8 mouse cellular contexts compared by ENCODE assay signal in genomic region chr11:101468263-101468688, GRCm38 (mm10). TPM values are rescaled to one million over a fixed set of nuclear protein-coding genes. Genes with fewer than 3 reads are reported as not detected.
DNase-seq lines count a peak whose midpoint lies in the region; ATAC-seq lines count a peak whose summit lies in the region.

No protein-coding gene starts in this region.

- no peaks in the 10 kb centered on the region for H3K9me3 ChIP-seq in intestine, embryonic 14.5 days (ENCODE audit: control insufficient read depth, low read length)
- no peaks in the 10 kb centered on the region for H3K9me3 ChIP-seq in neural tube, embryonic 11.5 days (ENCODE audit: control insufficient read depth, low read length)

- peak overlapping the region; percentile 94 for H3K4me2 ChIP-seq in intestine, embryonic 14.5 days (ENCODE audit: low read length)
- H3K4me2 ChIP-seq in neural tube, embryonic 11.5 days (ENCODE audit: low read depth) = peak overlapping the region; percentile 85

- H3K27ac ChIP-seq in intestine, embryonic 14.5 days (ENCODE audit: low read depth) = peak overlapping the region; percentile 34
- H3K27ac ChIP-seq in neural tube, embryonic 11.5 days (ENCODE audit: low read depth, low read length) = peak overlapping the region; percentile 80

- peak; percentile 33 for DNase-seq in cerebellum, adult 8-10 months
- peak; percentile 41 for DNase-seq in ovary, postnatal 14 days (ENCODE audit: low spot score)
- no peak for DNase-seq in ovary, postnatal 36 days (ENCODE audit: low spot score)
- DNase-seq in intestine, embryonic 14.5 days (ENCODE audit: low spot score) = peak; percentile 85
- no peak for DNase-seq in neural tube, embryonic 11.5 days (ENCODE audit: low spot score)
- no peak for DNase-seq in Muller cell, postnatal 12 days (ENCODE audit: inconsistent ontology term)
- DNase-seq in gastrocnemius, postnatal 4 days (ENCODE audit: low spot score in 2 of 2) = no peak

- peak overlapping the region; percentile 53 for H3K9ac ChIP-seq in intestine, embryonic 14.5 days (ENCODE audit: low read length)
- peak overlapping the region; percentile 86 for H3K9ac ChIP-seq in neural tube, embryonic 11.5 days (ENCODE audit: low read length)

- H3K27me3 ChIP-seq in intestine, embryonic 14.5 days (replicated peaks; ENCODE audit: control insufficient read depth, insufficient read depth, low read length) = no peaks in the 10 kb centered on the region
- H3K27me3 ChIP-seq in neural tube, embryonic 11.5 days (ENCODE audit: control insufficient read depth, insufficient read depth, low read length) = no peaks in the 10 kb centered on the region

- H3K36me3 ChIP-seq in intestine, embryonic 14.5 days (ENCODE audit: control insufficient read depth, insufficient read depth, low read length) = no peaks in the 10 kb centered on the region
- H3K36me3 ChIP-seq in neural tube, embryonic 11.5 days (ENCODE audit: control insufficient read depth, insufficient read depth, low read length) = peaks cover 2% of the 10 kb centered on the region

- no peak for ATAC-seq in cerebellum, adult (ENCODE audit: insufficient number of reproducible peaks, low FRiP score, low TSS enrichment)
- peak; percentile 35; the same call in 1 of the 2 replicates for ATAC-seq in intestine, embryonic 14.5 days (replicated peaks; ENCODE audit: low FRiP score, low TSS enrichment, low read depth)
- no peak; the same call in 1 of the 2 replicates for ATAC-seq in neural tube, embryonic 11.5 days (ENCODE audit: insufficient read depth, low FRiP score, low TSS enrichment)

- peaks cover 16% of the 10 kb centered on the region for H3K4me1 ChIP-seq in intestine, embryonic 14.5 days (replicated peaks; ENCODE audit: control insufficient read depth, insufficient read depth, low read length)
- H3K4me1 ChIP-seq in neural tube, embryonic 11.5 days (ENCODE audit: control insufficient read depth, insufficient read depth, low read length) = peaks cover 25% of the 10 kb centered on the region

- WGBS in intestine, embryonic 14.5 days = 2% methylated on average over 29 of the region's 31 CpGs
- under 1% methylated on average over 28 of the region's 31 CpGs for WGBS in neural tube, embryonic 11.5 days

- peak overlapping the region; percentile 58 for H3K4me3 ChIP-seq in intestine, embryonic 14.5 days (ENCODE audit: low read depth, low read length)
- H3K4me3 ChIP-seq in neural tube, embryonic 11.5 days (ENCODE audit: low read depth, low read length) = peak overlapping the region; percentile 80

RNA-seq across cellular contexts. Expression of gene Vat1, which starts 2.2 kb away (rescaled TPM):
- 50.7 and 60.0 TPM in 2 replicates for polyA plus RNA-seq in intestine, embryonic 14.5 days (2014; fragmentation: Nextera tagmentation; extraction: Ambion mirVana)
- 52.3 and 55.8 TPM in 2 replicates for polyA plus RNA-seq in neural tube, embryonic 11.5 days (2014; fragmentation: Nextera tagmentation; extraction: Ambion mirVana)
- total RNA-seq in gastrocnemius, postnatal 4 days (2021) = 10 to 100 TPM; 72.6 to 79.3 TPM

RNA-seq across cellular contexts. Expression of gene Rnd2, which starts 3.5 kb away (rescaled TPM):
- 15.9 and 16.7 TPM in 2 replicates for polyA plus RNA-seq in intestine, embryonic 14.5 days (2014; fragmentation: Nextera tagmentation; extraction: Ambion mirVana)
- polyA plus RNA-seq in neural tube, embryonic 11.5 days (2014; fragmentation: Nextera tagmentation; extraction: Ambion mirVana) = 43.9 and 49.0 TPM in 2 replicates
- total RNA-seq in gastrocnemius, postnatal 4 days (2021) = 1 to 10 TPM; 8.1 to 8.3 TPM

RNA-seq across cellular contexts. Expression of gene Ifi35, which starts 20.1 kb away (rescaled TPM):
- polyA plus RNA-seq in intestine, embryonic 14.5 days (2014; fragmentation: Nextera tagmentation; extraction: Ambion mirVana) = 16.9 and 18.3 TPM in 2 replicates
- 2.4 and 3.1 TPM in 2 replicates for polyA plus RNA-seq in neural tube, embryonic 11.5 days (2014; fragmentation: Nextera tagmentation; extraction: Ambion mirVana)
- 1 to 10 TPM; 8.0 to 8.9 TPM for total RNA-seq in gastrocnemius, postnatal 4 days (2021)

RNA-seq across cellular contexts. Expression of gene Rpl27, which starts 26.2 kb away (rescaled TPM):
- 412 and 439 TPM in 2 replicates for polyA plus RNA-seq in intestine, embryonic 14.5 days (2014; fragmentation: Nextera tagmentation; extraction: Ambion mirVana)
- 389 and 414 TPM in 2 replicates for polyA plus RNA-seq in neural tube, embryonic 11.5 days (2014; fragmentation: Nextera tagmentation; extraction: Ambion mirVana)
- total RNA-seq in gastrocnemius, postnatal 4 days (2021) = 10 to 100 TPM; 81.3 to 87.8 TPM

RNA-seq across cellular contexts. Expression of gene Ptges3l, which starts 43.1 kb away (rescaled TPM):
- polyA plus RNA-seq in intestine, embryonic 14.5 days (2014; fragmentation: Nextera tagmentation; extraction: Ambion mirVana) = 16.3 and 17.9 TPM in 2 replicates
- polyA plus RNA-seq in neural tube, embryonic 11.5 days (2014; fragmentation: Nextera tagmentation; extraction: Ambion mirVana) = 6.9 and 7.1 TPM in 2 replicates
- total RNA-seq in gastrocnemius, postnatal 4 days (2021) = 10 to 100 TPM; 56.2 to 80.9 TPM

Comparison
In these comparisons a context has a peak if more than half of its experiments do, and no peak if none do; other contexts are left out.
1. DNase-seq: peak in cerebellum, adult 8-10 months (single experiment), ovary, postnatal 14 days (single experiment) and intestine, embryonic 14.5 days (single experiment); none in ovary, postnatal 36 days (single experiment), neural tube, embryonic 11.5 days (single experiment), Muller cell, postnatal 12 days (single experiment) and gastrocnemius, postnatal 4 days (0 of 2).